Mouse (Mus musculus): ENCODE results near the gene Pop4. TPM values are rescaled to one million over a fixed set of nuclear protein-coding genes. Genes with fewer than 3 reads are reported as not detected.

Pop4 gene
- total RNA-seq, 2 experiments from 2014 or later = 19.3 to 20.6 TPM

DNA sequence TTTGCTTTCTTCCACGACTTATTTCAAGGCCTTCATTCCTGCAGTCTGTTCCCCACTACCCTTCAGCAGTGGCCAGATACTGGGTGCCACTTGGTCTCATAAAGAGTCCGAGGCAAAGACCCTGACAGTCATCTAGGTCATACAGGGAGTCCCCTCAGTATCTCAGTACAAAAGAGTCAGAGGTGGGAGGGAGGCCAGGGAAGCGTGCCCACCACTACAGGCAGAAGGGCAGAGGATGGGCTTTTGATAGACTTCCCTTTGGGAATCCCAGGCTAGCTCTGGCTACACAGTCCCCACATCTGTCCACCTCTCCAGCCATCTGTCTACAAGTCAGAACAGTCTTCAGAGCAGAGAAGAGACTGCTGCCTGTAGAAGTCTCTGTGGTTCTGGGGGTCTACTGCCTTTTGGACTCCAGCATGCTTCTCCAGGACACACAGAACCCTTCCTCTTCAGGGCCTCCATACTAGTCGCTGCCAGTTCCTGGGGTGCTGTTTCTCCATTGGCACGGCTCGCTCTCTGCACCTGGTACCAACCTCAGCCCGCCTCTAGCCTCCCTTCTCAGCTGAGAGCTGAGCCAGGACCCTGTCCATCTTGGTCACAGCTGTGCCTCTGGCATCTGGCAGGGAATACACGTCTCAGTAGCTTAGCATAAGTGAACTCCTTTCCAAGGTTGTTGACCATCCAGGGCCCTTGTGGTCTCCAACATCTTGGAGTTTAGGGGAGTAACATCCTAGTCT is 52.4 kb downstream of the Pop4 start:
- DNase-seq = no peak

DNA sequence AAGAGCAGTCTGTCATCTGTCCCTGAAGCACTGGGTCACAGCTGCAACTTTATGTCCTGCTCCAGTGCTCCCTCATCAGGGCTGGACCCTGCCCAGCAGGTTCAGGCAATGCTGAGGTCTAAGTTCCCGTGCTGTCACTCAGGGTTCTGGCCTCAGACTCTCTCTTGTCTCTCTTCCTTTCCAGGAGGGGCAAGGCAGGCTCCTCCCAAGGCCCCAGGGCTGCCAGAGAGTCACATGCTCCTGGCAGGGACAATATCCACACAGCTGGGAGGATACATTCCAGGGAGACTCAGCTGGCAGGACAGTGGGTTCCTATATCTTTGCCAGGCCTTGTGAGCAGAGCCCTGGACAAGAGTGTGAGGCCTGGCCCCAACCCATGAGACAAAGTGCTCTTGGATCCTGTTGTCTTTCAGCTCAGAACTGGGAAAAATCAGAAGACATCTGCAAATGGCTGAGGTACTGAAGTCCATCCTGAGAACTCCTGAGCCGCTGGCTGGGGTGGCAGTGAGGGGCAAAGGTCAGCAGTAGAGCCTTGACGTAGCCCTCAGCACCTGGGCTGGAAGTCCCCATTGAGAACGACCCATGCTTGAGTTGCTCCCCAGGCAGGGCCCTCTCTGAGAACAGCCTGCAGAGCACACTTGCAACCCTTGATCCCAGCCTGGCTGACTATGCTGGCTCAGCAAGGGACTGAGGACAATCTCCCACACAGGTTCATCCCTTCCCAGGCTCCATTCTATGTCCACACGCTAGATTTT is 53.6 kb downstream of the Pop4 start:
- peak; percentile 74 to 78 for DNase-seq

- no peak for DNase-seq
These were observed 55.5 kb downstream of the Pop4 start for GRCm38 (mm10) chr7:38215697-38216096.

DNA sequence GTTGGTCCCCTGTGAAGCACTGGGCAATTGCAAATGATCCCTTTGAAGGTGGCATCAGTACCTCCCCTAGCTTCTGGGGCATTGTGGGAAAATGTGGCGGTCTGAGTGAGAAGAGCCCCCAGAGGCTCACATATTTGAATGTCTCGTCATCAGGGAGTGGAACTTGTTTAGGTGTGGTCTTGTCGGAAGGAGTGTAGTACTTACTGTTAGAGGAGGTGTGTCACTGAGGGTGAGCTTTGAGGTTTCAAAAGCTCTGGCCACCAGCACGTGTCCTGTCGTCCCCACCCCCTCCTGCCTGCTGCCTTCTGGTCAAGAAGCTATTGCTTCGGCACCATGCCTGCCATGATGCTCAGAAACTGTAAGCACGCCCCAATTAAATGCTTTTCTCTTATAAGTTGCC is 55.9 kb downstream of the Pop4 start:
- DNase-seq = no peak

DNA sequence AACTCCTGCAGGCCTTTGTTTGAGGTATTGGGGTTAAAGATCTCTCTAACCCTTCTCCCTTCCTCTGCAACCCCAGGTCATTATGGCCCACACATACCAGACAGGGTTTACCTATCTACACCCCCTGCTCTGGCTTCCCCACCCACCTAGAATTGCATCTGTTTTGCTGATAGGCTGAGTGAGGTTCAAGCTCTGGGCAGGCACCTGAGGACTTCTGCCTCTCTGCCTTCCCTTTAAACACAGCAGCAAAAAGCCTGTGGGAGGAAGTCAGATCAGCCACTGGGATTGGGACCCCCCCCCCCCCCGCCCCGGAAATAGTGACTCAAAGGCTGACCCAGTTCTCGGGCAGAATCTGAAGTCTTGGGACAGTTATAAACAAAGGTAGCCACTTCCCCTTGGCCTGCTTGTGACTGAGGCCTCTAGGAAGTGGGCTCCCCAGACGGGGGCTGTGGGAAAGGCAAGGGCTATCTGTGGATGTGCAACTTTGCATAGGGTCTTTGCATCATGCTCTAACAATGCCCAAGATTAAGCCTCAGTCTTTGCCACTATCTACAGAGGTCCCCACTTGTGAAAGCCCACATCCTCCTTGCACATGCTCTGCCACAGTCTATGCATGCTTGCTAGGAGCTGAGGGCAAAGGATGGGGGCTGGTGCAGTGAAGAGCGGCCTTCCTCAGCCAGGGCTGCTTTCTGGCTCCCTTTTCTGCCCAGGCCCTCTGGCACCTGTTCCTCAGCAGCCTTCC is 56.6 kb downstream of the Pop4 start:
- DNase-seq = no peak

GRCm38 (mm10) chr7:38212651-38213062 is 58.6 kb downstream of the Pop4 start:
- DNase-seq = no peak

Other genes starting within 250 kb of the Pop4 start
- gene Uri1, start 247.9 kb downstream of the Pop4 start, total RNA-seq (2021) = 10 to 100 TPM; 31.2 to 33.4 TPM
- 10 to 100 TPM; 14.2 to 14.5 TPM for gene Ccne1, start 163.9 kb downstream of the Pop4 start, total RNA-seq (2021)
- gene 1600014C10Rik, start 88.2 kb downstream of the Pop4 start, total RNA-seq (2021) = 10 to 100 TPM; 25.7 to 26.3 TPM
- gene Plekhf1, start 43.4 kb downstream of the Pop4 start, total RNA-seq (2021) = 1 to 10 TPM; 2.4 to 4.3 TPM

Measured in layer of hippocampus, postnatal 36 days (tissue).